Comparison of ENCODE assay signal across 14 mouse cellular contexts in the genomic region with DNA sequence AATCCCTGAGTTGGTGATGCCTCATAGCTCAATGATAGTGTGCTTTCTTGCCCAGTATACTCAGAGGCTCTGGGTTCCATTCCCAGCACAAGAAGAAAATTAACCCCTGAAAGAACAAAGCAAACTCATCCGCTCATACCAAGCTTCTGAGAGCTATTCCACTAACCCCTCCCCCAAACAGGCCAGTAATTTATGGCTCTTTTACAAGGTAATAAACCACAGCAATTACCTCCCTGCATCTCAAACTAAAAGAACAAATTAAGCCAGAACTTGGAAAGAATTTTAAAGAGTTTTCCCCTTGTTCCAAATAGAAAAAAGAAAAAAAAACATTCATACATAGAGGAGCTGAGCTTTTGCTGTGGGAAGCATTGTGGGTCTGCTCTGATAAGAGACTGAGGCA. TPM values are rescaled to one million over a fixed set of nuclear protein-coding genes. Genes with fewer than 3 reads are reported as not detected.
DNase-seq lines count a peak whose midpoint lies in the region; ATAC-seq and TF ChIP-seq lines count a peak whose summit lies in the region.
"Had no signal": no experiment of that assay in that cellular context is flagged by ENCODE, and none has a peak within 500 bp of the region (broad histone marks: within the 10 kb centered on the region; RNA-seq: fewer than 3 reads in every experiment).

No protein-coding gene starts in this region.

- no peaks in the 10 kb centered on the region for H3K27me3 ChIP-seq in kidney, postnatal 0 days (ENCODE audit: insufficient read depth, low read length)
- peaks cover 90% of the 10 kb centered on the region for H3K27me3 ChIP-seq in hindbrain, postnatal 0 days (ENCODE audit: insufficient read depth, low read length)
- no peaks in the 10 kb centered on the region for H3K27me3 ChIP-seq in neural tube, embryonic 15.5 days (replicated peaks)

- ATAC-seq in kidney, postnatal 0 days (replicated peaks; ENCODE audit: low FRiP score, low read depth): no peak
- ATAC-seq in hindbrain, postnatal 0 days: no peak
- ATAC-seq in neural tube, embryonic 15.5 days (ENCODE audit: low FRiP score): no peak
- ATAC-seq: forebrain, embryonic 14.5 days had no signal

- no peak overlapping the region for H3K4me3 ChIP-seq in kidney, postnatal 0 days (replicated peaks; ENCODE audit: low read depth, low read length)
- no peak overlapping the region for H3K4me3 ChIP-seq in hindbrain, postnatal 0 days (ENCODE audit: low read length)
- no peak overlapping the region for H3K4me3 ChIP-seq in neural tube, embryonic 15.5 days (replicated peaks)
- H3K4me3 ChIP-seq: layer of hippocampus, adult 2 months; liver, embryonic 15.5 days; midbrain, embryonic 10.5 days had no signal

- TF ChIP-seq CTCF in kidney, postnatal 0 days (IDR thresholded peaks at IDR 0.05; ENCODE audit: low read depth): no peak
- TF ChIP-seq CTCF in hindbrain, postnatal 0 days (IDR thresholded peaks at IDR 0.05; ENCODE audit: low read depth): no peak

- no peaks in the 10 kb centered on the region for H3K9me3 ChIP-seq in kidney, postnatal 0 days (replicated peaks; ENCODE audit: low read length)
- no peaks in the 10 kb centered on the region for H3K9me3 ChIP-seq in hindbrain, postnatal 0 days (ENCODE audit: low read length)
- H3K9me3 ChIP-seq in neural tube, embryonic 15.5 days (replicated peaks): no peaks in the 10 kb centered on the region
- H3K9me3 ChIP-seq: liver, embryonic 15.5 days; midbrain, embryonic 10.5 days had no signal

- WGBS in kidney, postnatal 0 days: 24% methylated on average over 1 of the region's 1 CpGs
- WGBS in hindbrain, postnatal 0 days: 19% methylated on average over 1 of the region's 1 CpGs
- WGBS in neural tube, embryonic 15.5 days: 26% methylated on average over 1 of the region's 1 CpGs

- 0 out of 2 replicates have a peak, but pooled peaks cover 3% of the 10 kb centered on the region for H3K36me3 ChIP-seq in kidney, postnatal 0 days (ENCODE audit: insufficient read depth, low read length)
- no peaks in the 10 kb centered on the region for H3K36me3 ChIP-seq in hindbrain, postnatal 0 days (ENCODE audit: insufficient read depth, low read length)
- H3K36me3 ChIP-seq in neural tube, embryonic 15.5 days: peaks cover 3% of the 10 kb centered on the region; the same call in 1 of the 2 replicates
- H3K36me3 ChIP-seq: liver, embryonic 15.5 days; midbrain, embryonic 10.5 days had no signal

- H3K27ac ChIP-seq in kidney, postnatal 0 days: peak overlapping the region; percentile 93
- H3K27ac ChIP-seq in hindbrain, postnatal 0 days: no peak overlapping the region
- peak overlapping the region; percentile 68 for H3K27ac ChIP-seq in neural tube, embryonic 15.5 days (replicated peaks)
- H3K27ac ChIP-seq: layer of hippocampus, adult 2 months; liver, embryonic 15.5 days; midbrain, embryonic 10.5 days had no signal

- peak overlapping the region; percentile 33; the same call in 1 of the 2 replicates for H3K4me2 ChIP-seq in kidney, postnatal 0 days (ENCODE audit: low read length)
- peak overlapping the region; percentile 5; the same call in 1 of the 2 replicates for H3K4me2 ChIP-seq in hindbrain, postnatal 0 days (ENCODE audit: low read depth, low read length)
- H3K4me2 ChIP-seq in neural tube, embryonic 15.5 days: 0 out of 2 replicates have a peak overlapping the region, but pooled peaks have one; percentile 35
- H3K4me2 ChIP-seq: liver, embryonic 15.5 days had no signal

- H3K4me1 ChIP-seq in kidney, postnatal 0 days (replicated peaks; ENCODE audit: insufficient read depth, low read length): peaks cover 76% of the 10 kb centered on the region
- 0 out of 2 replicates have a peak, but pooled peaks cover 4% of the 10 kb centered on the region for H3K4me1 ChIP-seq in hindbrain, postnatal 0 days (ENCODE audit: insufficient read depth, low read length)
- peaks cover 87% of the 10 kb centered on the region for H3K4me1 ChIP-seq in neural tube, embryonic 15.5 days
- H3K4me1 ChIP-seq: midbrain, embryonic 10.5 days had no signal

- peak; percentile 66 for DNase-seq in kidney, postnatal 0 days (ENCODE audit: low spot score)
- no peak for DNase-seq in kidney, adult 11 months
- peak; percentile 51 for DNase-seq in embryo, embryonic 11 days
- no peak for DNase-seq in hindbrain, postnatal 0 days (ENCODE audit: low spot score)
- no peak for DNase-seq in layer of hippocampus, adult 8-10 months (ENCODE audit: low spot score in 2 of 2)
- no peak for DNase-seq in urinary bladder, adult 2 months (ENCODE audit: low spot score)
- DNase-seq: cerebellum, postnatal 10 days; heart, postnatal 14 days had no signal

- H3K9ac ChIP-seq in kidney, postnatal 0 days (ENCODE audit: low read depth, low read length): no peak overlapping the region
- no peak overlapping the region for H3K9ac ChIP-seq in hindbrain, postnatal 0 days (replicated peaks; ENCODE audit: low read length)
- H3K9ac ChIP-seq in neural tube, embryonic 15.5 days (replicated peaks): no peak overlapping the region
- H3K9ac ChIP-seq: liver, embryonic 15.5 days had no signal

RNA-seq across cellular contexts. Expression of gene 5730596B20Rik, which starts 5.5 kb away (rescaled TPM):
- polyA plus RNA-seq in kidney, postnatal 0 days (2015; fragmentation: Nextera tagmentation; extraction: Ambion mirVana): 1.3 TPM in 2 replicates
- total RNA-seq in hindbrain, postnatal 0 days (2014; rRNA removed): 1.1 and 1.2 TPM in 2 replicates
- 1.3 and 1.5 TPM in 2 replicates for polyA plus RNA-seq in hindbrain, postnatal 0 days (2015; fragmentation: Nextera tagmentation; extraction: Ambion mirVana)
- polyA plus RNA-seq in neural tube, embryonic 15.5 days (2015; fragmentation: Nextera tagmentation; extraction: Ambion mirVana): 1.4 and 3.0 TPM in 2 replicates
- total RNA-seq in layer of hippocampus, adult 8-10 months (2022): not detected
- polyA plus RNA-seq in urinary bladder, adult 2 months (2012; rRNA removed): 0.04 and 0.07 TPM in 2 replicates
- total RNA-seq: layer of hippocampus, adult 2 months; left cerebral cortex, postnatal 10 days had no signal
- polyA plus RNA-seq: forebrain, embryonic 14.5 days; midbrain, embryonic 10.5 days had no signal

RNA-seq across cellular contexts. Expression of gene Hoxa4, which starts 8.8 kb away (rescaled TPM):
- 1.6 and 2.2 TPM in 2 replicates for polyA plus RNA-seq in kidney, postnatal 0 days (2015; fragmentation: Nextera tagmentation; extraction: Ambion mirVana)
- 4.8 and 7.3 TPM in 2 replicates for total RNA-seq in hindbrain, postnatal 0 days (2014; rRNA removed)
- polyA plus RNA-seq in hindbrain, postnatal 0 days (2015; fragmentation: Nextera tagmentation; extraction: Ambion mirVana): 10.5 and 12.0 TPM in 2 replicates
- polyA plus RNA-seq in neural tube, embryonic 15.5 days (2015; fragmentation: Nextera tagmentation; extraction: Ambion mirVana): 2.3 and 5.7 TPM in 2 replicates
- total RNA-seq in layer of hippocampus, adult 8-10 months (2022): not detected
- 0.61 and 0.62 TPM in 2 replicates for polyA plus RNA-seq in urinary bladder, adult 2 months (2012; rRNA removed)
- total RNA-seq: layer of hippocampus, adult 2 months; left cerebral cortex, postnatal 10 days had no signal
- polyA plus RNA-seq: forebrain, embryonic 14.5 days; midbrain, embryonic 10.5 days had no signal

RNA-seq across cellular contexts. Expression of gene Hoxa2, which starts 18.2 kb away (rescaled TPM):
- 2.3 and 2.4 TPM in 2 replicates for polyA plus RNA-seq in kidney, postnatal 0 days (2015; fragmentation: Nextera tagmentation; extraction: Ambion mirVana)
- total RNA-seq in hindbrain, postnatal 0 days (2014; rRNA removed): 20.3 and 24.3 TPM in 2 replicates
- 16.3 and 16.5 TPM in 2 replicates for polyA plus RNA-seq in hindbrain, postnatal 0 days (2015; fragmentation: Nextera tagmentation; extraction: Ambion mirVana)
- 7.2 and 12.0 TPM in 2 replicates for polyA plus RNA-seq in neural tube, embryonic 15.5 days (2015; fragmentation: Nextera tagmentation; extraction: Ambion mirVana)
- total RNA-seq in layer of hippocampus, adult 8-10 months (2022): not detected
- polyA plus RNA-seq in urinary bladder, adult 2 months (2012; rRNA removed): 1.3 and 1.9 TPM in 2 replicates
- total RNA-seq: layer of hippocampus, adult 2 months; left cerebral cortex, postnatal 10 days had no signal
- polyA plus RNA-seq: forebrain, embryonic 14.5 days had no signal

RNA-seq across cellular contexts. Expression of gene Hoxa5, which starts 21.6 kb away (rescaled TPM):
- polyA plus RNA-seq in kidney, postnatal 0 days (2015; fragmentation: Nextera tagmentation; extraction: Ambion mirVana): 9.7 and 10.4 TPM in 2 replicates
- total RNA-seq in hindbrain, postnatal 0 days (2014; rRNA removed): 99.2 and 108 TPM in 2 replicates
- polyA plus RNA-seq in hindbrain, postnatal 0 days (2015; fragmentation: Nextera tagmentation; extraction: Ambion mirVana): 81.7 and 89.4 TPM in 2 replicates
- polyA plus RNA-seq in neural tube, embryonic 15.5 days (2015; fragmentation: Nextera tagmentation; extraction: Ambion mirVana): 26.8 and 73.9 TPM in 2 replicates
- total RNA-seq in layer of hippocampus, adult 8-10 months (2022): not detected
- polyA plus RNA-seq in urinary bladder, adult 2 months (2012; rRNA removed): 6.1 and 7.2 TPM in 2 replicates
- total RNA-seq: layer of hippocampus, adult 2 months; left cerebral cortex, postnatal 10 days had no signal
- polyA plus RNA-seq: forebrain, embryonic 14.5 days; midbrain, embryonic 10.5 days had no signal

RNA-seq across cellular contexts. Expression of gene Hoxa1, which starts 24.7 kb away (rescaled TPM):
- polyA plus RNA-seq in kidney, postnatal 0 days (2015; fragmentation: Nextera tagmentation; extraction: Ambion mirVana): 0.33 and 0.64 TPM in 2 replicates
- total RNA-seq in hindbrain, postnatal 0 days (2014; rRNA removed): 1.1 and 3.7 TPM in 2 replicates
- polyA plus RNA-seq in hindbrain, postnatal 0 days (2015; fragmentation: Nextera tagmentation; extraction: Ambion mirVana): 1.1 and 1.2 TPM in 2 replicates
- 1.1 and 1.3 TPM in 2 replicates for polyA plus RNA-seq in neural tube, embryonic 15.5 days (2015; fragmentation: Nextera tagmentation; extraction: Ambion mirVana)
- total RNA-seq in layer of hippocampus, adult 8-10 months (2022): not detected
- polyA plus RNA-seq in urinary bladder, adult 2 months (2012; rRNA removed): 0.73 and 0.83 TPM in 2 replicates
- total RNA-seq: layer of hippocampus, adult 2 months; left cerebral cortex, postnatal 10 days had no signal
- polyA plus RNA-seq: forebrain, embryonic 14.5 days had no signal

Comparison
In these comparisons a context has a peak if more than half of its experiments do, and no peak if none do; other contexts are left out.
1. DNase-seq: peak in kidney, postnatal 0 days (single experiment) and embryo, embryonic 11 days (single experiment); none in kidney, adult 11 months (single experiment), hindbrain, postnatal 0 days (single experiment), layer of hippocampus, adult 8-10 months (0 of 2) and urinary bladder, adult 2 months (single experiment).
2. Peak in every context shown above with its lines, with median percentiles within 50 percentile points of each other: H3K4me2 ChIP-seq.